Mouse (Mus musculus): ENCODE data around the gene Eya4. TPM values are rescaled to one million over a fixed set of nuclear protein-coding genes. Genes with fewer than 3 reads are reported as not detected.

Gene Eya4
- polyA plus RNA-seq, 1 experiment, result 4.0 TPM

GRCm38 (mm10) chr10:23171541-23171940 is 179.0 kb downstream of the Eya4 start:
- Histone ChIP-seq H3K27ac (ENCODE audit: insufficient read depth, low read depth, low read length) (no peak overlapping the region), H3K4me3 (ENCODE audit: insufficient read depth, low read length) (no peak overlapping the region), H3K4me1 (ENCODE audit: control insufficient read depth, insufficient read depth, low read length) (peaks cover 8% of the 10 kb centered on the region)
- TF ChIP-seq CTCF (IDR thresholded peaks at IDR 0.05; ENCODE audit: low read depth, low read length), result no peak
- TF ChIP-seq POLR2A (IDR thresholded peaks at IDR 0.05; ENCODE audit: borderline replicate concordance, low read depth, low read length), result no peak

GRCm38 (mm10) chr10:23165089-23165642 is 185.4 kb downstream of the Eya4 start:
- Histone ChIP-seq H3K27ac (ENCODE audit: insufficient read depth, low read depth, low read length) (no peak overlapping the region), H3K4me1 (ENCODE audit: control insufficient read depth, insufficient read depth, low read length) (no peaks in the 10 kb centered on the region), H3K4me3 (ENCODE audit: insufficient read depth, low read length) (no peak overlapping the region)
- no peak for TF ChIP-seq POLR2A (IDR thresholded peaks at IDR 0.05; ENCODE audit: borderline replicate concordance, low read depth, low read length)
- TF ChIP-seq CTCF (IDR thresholded peaks at IDR 0.05; ENCODE audit: low read depth, low read length), result no peak

GRCm38 (mm10) chr10:23159844-23160243 is 190.7 kb downstream of the Eya4 start:
- H3K27ac ChIP-seq (ENCODE audit: insufficient read depth, low read depth, low read length), result no peak overlapping the region
- no peak overlapping the region for H3K4me3 ChIP-seq (ENCODE audit: insufficient read depth, low read length)
- H3K4me1 ChIP-seq (ENCODE audit: control insufficient read depth, insufficient read depth, low read length), result no peaks in the 10 kb centered on the region; the same call in 1 of the 2 replicates
- no peak for TF ChIP-seq POLR2A (IDR thresholded peaks at IDR 0.05; ENCODE audit: borderline replicate concordance, low read depth, low read length)
- no peak for TF ChIP-seq CTCF (IDR thresholded peaks at IDR 0.05; ENCODE audit: low read depth, low read length)

GRCm38 (mm10) chr10:23159138-23159537 is 191.4 kb downstream of the Eya4 start:
- TF ChIP-seq CTCF (IDR thresholded peaks at IDR 0.05; ENCODE audit: low read depth, low read length) (no peak), POLR2A (IDR thresholded peaks at IDR 0.05; ENCODE audit: borderline replicate concordance, low read depth, low read length) (no peak)
- Histone ChIP-seq H3K4me1 (ENCODE audit: control insufficient read depth, insufficient read depth, low read length) (no peaks in the 10 kb centered on the region; the same call in 1 of the 2 replicates), H3K27ac (ENCODE audit: insufficient read depth, low read depth, low read length) (no peak overlapping the region), H3K4me3 (ENCODE audit: insufficient read depth, low read length) (no peak overlapping the region)

GRCm38 (mm10) chr10:23156866-23157625 is 193.5 kb downstream of the Eya4 start:
- no peaks in the 10 kb centered on the region; the same call in none of the 2 replicates for H3K4me1 ChIP-seq (ENCODE audit: control insufficient read depth, insufficient read depth, low read length)
- TF ChIP-seq CTCF (IDR thresholded peaks at IDR 0.05; ENCODE audit: low read depth, low read length), result no peak
- no peak for TF ChIP-seq POLR2A (IDR thresholded peaks at IDR 0.05; ENCODE audit: borderline replicate concordance, low read depth, low read length)
- no peak overlapping the region for H3K4me3 ChIP-seq (ENCODE audit: insufficient read depth, low read length)
- no peak overlapping the region for H3K27ac ChIP-seq (ENCODE audit: insufficient read depth, low read depth, low read length)

- Histone ChIP-seq H3K27ac (ENCODE audit: insufficient read depth, low read depth, low read length) (no peak overlapping the region), H3K4me3 (ENCODE audit: insufficient read depth, low read length) (no peak overlapping the region), H3K4me1 (ENCODE audit: control insufficient read depth, insufficient read depth, low read length) (no peaks in the 10 kb centered on the region; the same call in 1 of the 2 replicates)
- no peak for TF ChIP-seq POLR2A (IDR thresholded peaks at IDR 0.05; ENCODE audit: borderline replicate concordance, low read depth, low read length)
- peak; percentile 28; the same call in 1 of the 2 replicates for TF ChIP-seq CTCF (IDR thresholded peaks at IDR 0.05; ENCODE audit: low read depth, low read length)
Measured at GRCm38 (mm10) chr10:23150401-23150800, 200.2 kb downstream of the Eya4 start.

GRCm38 (mm10) chr10:23144616-23145015 is 206.0 kb downstream of the Eya4 start:
- H3K4me3 ChIP-seq (ENCODE audit: insufficient read depth, low read length), result no peak overlapping the region
- H3K27ac ChIP-seq (ENCODE audit: insufficient read depth, low read depth, low read length), result no peak overlapping the region
- TF ChIP-seq POLR2A (IDR thresholded peaks at IDR 0.05; ENCODE audit: borderline replicate concordance, low read depth, low read length), result no peak
- no peak for TF ChIP-seq CTCF (IDR thresholded peaks at IDR 0.05; ENCODE audit: low read depth, low read length)
- peaks cover 6% of the 10 kb centered on the region for H3K4me1 ChIP-seq (ENCODE audit: control insufficient read depth, insufficient read depth, low read length)

GRCm38 (mm10) chr10:23127947-23128346 is 222.6 kb downstream of the Eya4 start:
- TF ChIP-seq CTCF (IDR thresholded peaks at IDR 0.05; ENCODE audit: low read depth, low read length), result no peak
- no peak for TF ChIP-seq POLR2A (IDR thresholded peaks at IDR 0.05; ENCODE audit: borderline replicate concordance, low read depth, low read length)

GRCm38 (mm10) chr10:23127151-23127550 is 223.4 kb downstream of the Eya4 start:
- Histone ChIP-seq H3K4me1 (ENCODE audit: control insufficient read depth, insufficient read depth, low read length) (no peaks in the 10 kb centered on the region), H3K27ac (ENCODE audit: insufficient read depth, low read depth, low read length) (no peak overlapping the region), H3K4me3 (ENCODE audit: insufficient read depth, low read length) (no peak overlapping the region)
- TF ChIP-seq CTCF (IDR thresholded peaks at IDR 0.05; ENCODE audit: low read depth, low read length) (no peak), POLR2A (IDR thresholded peaks at IDR 0.05; ENCODE audit: borderline replicate concordance, low read depth, low read length) (no peak)

More at GRCm38 (mm10) chr10:23127947-23128346, 222.6 kb downstream of the Eya4 start:
- H3K27ac ChIP-seq (ENCODE audit: insufficient read depth, low read depth, low read length), result no peak overlapping the region
- no peaks in the 10 kb centered on the region for H3K4me1 ChIP-seq (ENCODE audit: control insufficient read depth, insufficient read depth, low read length)
- no peak overlapping the region for H3K4me3 ChIP-seq (ENCODE audit: insufficient read depth, low read length)

- no peaks in the 10 kb centered on the region for H3K4me1 ChIP-seq (ENCODE audit: control insufficient read depth, insufficient read depth, low read length)
- no peak overlapping the region for H3K4me3 ChIP-seq (ENCODE audit: insufficient read depth, low read length)
- TF ChIP-seq CTCF (IDR thresholded peaks at IDR 0.05; ENCODE audit: low read depth, low read length) (no peak), POLR2A (IDR thresholded peaks at IDR 0.05; ENCODE audit: borderline replicate concordance, low read depth, low read length) (no peak)
- no peak overlapping the region for H3K27ac ChIP-seq (ENCODE audit: insufficient read depth, low read depth, low read length)
Measured at GRCm38 (mm10) chr10:23126529-23126928, 224.1 kb downstream of the Eya4 start.
